Mouse (Mus musculus): ENCODE results near the gene Mup12. TPM values are rescaled to one million over a fixed set of nuclear protein-coding genes. Genes with fewer than 3 reads are reported as not detected.

Gene Mup12
- not detected for polyA plus RNA-seq (2015; fragmentation: Illumina TruSeq; extraction: RNeasy Lipid Tissue Mini Kit (QIAGEN cat#74804); ENCODE audit: insufficient read depth, low replicate concordance)

GRCm38 (mm10) chr4:60741226-60741625 is at the start of gene Mup12:
Gene Mup12, minus strand, starts transcription at chr4:60741326.

Other genes with a start within 250 kb of the Mup12 start
- not detected for gene Mup1, start 239.4 kb downstream of the Mup12 start, polyA plus RNA-seq (2015; fragmentation: Illumina TruSeq; extraction: RNeasy Lipid Tissue Mini Kit (QIAGEN cat#74804); ENCODE audit: insufficient read depth, low replicate concordance)
- gene Mup10, start 159.1 kb downstream of the Mup12 start, polyA plus RNA-seq (2015; fragmentation: Illumina TruSeq; extraction: RNeasy Lipid Tissue Mini Kit (QIAGEN cat#74804); ENCODE audit: insufficient read depth, low replicate concordance), result not detected
- gene Mup11, start 78.9 kb downstream of the Mup12 start, polyA plus RNA-seq (2015; fragmentation: Illumina TruSeq; extraction: RNeasy Lipid Tissue Mini Kit (QIAGEN cat#74804); ENCODE audit: insufficient read depth, low replicate concordance), result not detected
- not detected for gene Mup22, start 80.1 kb upstream of the Mup12 start, polyA plus RNA-seq (2015; fragmentation: Illumina TruSeq; extraction: RNeasy Lipid Tissue Mini Kit (QIAGEN cat#74804); ENCODE audit: insufficient read depth, low replicate concordance)